Mouse (Mus musculus): Measurements from ENCODE around the gene Coro1c.

Coro1c gene

GRCm38 (mm10) chr5:113924608-113925007 lies 16.1 kb upstream of the Coro1c start:
- DNase-seq (ENCODE audit: low read depth) = no peak

- DNase-seq (ENCODE audit: low read depth) = no peak
These were observed 13.0 kb upstream of the Coro1c start for GRCm38 (mm10) chr5:113921310-113922166.

- DNase-seq (ENCODE audit: low read depth) = no peak
These were observed 10.5 kb upstream of the Coro1c start for GRCm38 (mm10) chr5:113919060-113919459.

- no peak for DNase-seq (ENCODE audit: low read depth)
These were observed 10.1 kb upstream of the Coro1c start for GRCm38 (mm10) chr5:113918654-113919053.

GRCm38 (mm10) chr5:113910705-113911104 lies 2.1 kb upstream of the Coro1c start:
- DNase-seq (ENCODE audit: low read depth) = no peak

- no peak for DNase-seq (ENCODE audit: low read depth)
These were observed 1.6 kb upstream of the Coro1c start for GRCm38 (mm10) chr5:113910065-113910701.

- DNase-seq (ENCODE audit: low read depth) = peak; percentile 50
These were observed 581 bp downstream of the Coro1c start for GRCm38 (mm10) chr5:113907786-113908567.

- peak; percentile 56 for DNase-seq (ENCODE audit: low read depth)
These were observed 1.4 kb downstream of the Coro1c start for GRCm38 (mm10) chr5:113906958-113907735.

- DNase-seq (ENCODE audit: low read depth) = no peak
These were observed 3.6 kb downstream of the Coro1c start for GRCm38 (mm10) chr5:113904987-113905386.

GRCm38 (mm10) chr5:113902983-113903382 lies 5.6 kb downstream of the Coro1c start:
- DNase-seq (ENCODE audit: low read depth) = no peak

GRCm38 (mm10) chr5:113902017-113902416 lies 6.5 kb downstream of the Coro1c start:
- peak; percentile 62 for DNase-seq (ENCODE audit: low read depth)

- no peak for DNase-seq (ENCODE audit: low read depth)
These were observed 7.4 kb downstream of the Coro1c start for GRCm38 (mm10) chr5:113901074-113901571.

GRCm38 (mm10) chr5:113899543-113899942 lies 9.0 kb downstream of the Coro1c start:
- DNase-seq (ENCODE audit: low read depth) = no peak

GRCm38 (mm10) chr5:113892005-113892404 lies 16.6 kb downstream of the Coro1c start:
- DNase-seq (ENCODE audit: low read depth) = no peak

- no peak for DNase-seq (ENCODE audit: low read depth)
These were observed 17.7 kb downstream of the Coro1c start for GRCm38 (mm10) chr5:113890874-113891273.

- DNase-seq (ENCODE audit: low read depth) = no peak
These were observed 18.6 kb downstream of the Coro1c start for GRCm38 (mm10) chr5:113889912-113890311.

GRCm38 (mm10) chr5:113889181-113889906 lies 19.2 kb downstream of the Coro1c start:
- no peak for DNase-seq (ENCODE audit: low read depth)

GRCm38 (mm10) chr5:113888186-113888795 lies 20.3 kb downstream of the Coro1c start:
- DNase-seq (ENCODE audit: low read depth) = no peak

- DNase-seq (ENCODE audit: low read depth) = no peak
These were observed 21.4 kb downstream of the Coro1c start for GRCm38 (mm10) chr5:113887132-113887531.

GRCm38 (mm10) chr5:113885623-113886022 lies 22.9 kb downstream of the Coro1c start:
- DNase-seq (ENCODE audit: low read depth) = no peak

All from c-Kit-positive CD71-positive TER-119-negative erythroid progenitor cells, embryonic 14.5 days (primary cell).